21 mouse cellular contexts compared by ENCODE assay signal in genomic region chr9:98712023-98712563, GRCm38 (mm10).
DNase-seq lines count a peak whose midpoint lies in the region; ATAC-seq lines count a peak whose summit lies in the region.
"Had no signal": no experiment of that assay in that cellular context is flagged by ENCODE, and none has a peak within 500 bp of the region (broad histone marks: within the 10 kb centered on the region; RNA-seq: fewer than 3 reads in every experiment).

No protein-coding gene starts in this region.

- intact Hi-C loops in heart, postnatal 10 days (cut with DNase I) = no loop called here

- peak; percentile 79 for ATAC-seq in lung, embryonic 16.5 days (ENCODE audit: low read depth)
- ATAC-seq in embryonic facial prominence, embryonic 11.5 days (replicated peaks; ENCODE audit: insufficient number of reproducible peaks, low FRiP score, low TSS enrichment, low read depth) = no peak
- ATAC-seq: activated CD4-positive, CD25-positive, alpha-beta regulatory T cell, adult 4 months; forebrain, embryonic 15.5 days; hindbrain, postnatal 0 days; intestine, embryonic 15.5 days; Patski had no signal

- H3K27me3 ChIP-seq in lung, embryonic 16.5 days (ENCODE audit: control insufficient read depth, insufficient read depth, low read depth, low read length) = no peaks in the 10 kb centered on the region
- no peaks in the 10 kb centered on the region for H3K27me3 ChIP-seq in embryonic facial prominence, embryonic 11.5 days (ENCODE audit: control insufficient read depth, insufficient read depth, low read length)
- no peaks in the 10 kb centered on the region for H3K27me3 ChIP-seq in limb, embryonic 10.5 days (ENCODE audit: low read depth, poor library complexity, severe bottlenecking)
- no peaks in the 10 kb centered on the region for H3K27me3 ChIP-seq in hindbrain, embryonic 10.5 days (ENCODE audit: insufficient read depth, poor library complexity, severe bottlenecking)
- H3K27me3 ChIP-seq: forebrain, embryonic 15.5 days; heart, embryonic 13.5 days; hindbrain, embryonic 13.5 days; intestine, embryonic 15.5 days had no signal

- H3K36me3 ChIP-seq in lung, embryonic 16.5 days (ENCODE audit: control insufficient read depth, insufficient read depth, low read length) = no peaks in the 10 kb centered on the region
- no peaks in the 10 kb centered on the region for H3K36me3 ChIP-seq in embryonic facial prominence, embryonic 11.5 days (replicated peaks; ENCODE audit: control insufficient read depth, insufficient read depth, low read depth, low read length)
- H3K36me3 ChIP-seq in limb, embryonic 10.5 days = no peaks in the 10 kb centered on the region
- no peaks in the 10 kb centered on the region for H3K36me3 ChIP-seq in hindbrain, embryonic 10.5 days
- H3K36me3 ChIP-seq: forebrain, embryonic 15.5 days; heart, embryonic 13.5 days; hindbrain, embryonic 13.5 days; intestine, embryonic 15.5 days had no signal

- H3K9ac ChIP-seq in lung, embryonic 16.5 days (ENCODE audit: low read length) = no peak overlapping the region
- H3K9ac ChIP-seq in embryonic facial prominence, embryonic 11.5 days (replicated peaks; ENCODE audit: low read length) = no peak overlapping the region
- H3K9ac ChIP-seq: forebrain, embryonic 15.5 days; heart, embryonic 13.5 days; hindbrain, embryonic 13.5 days; intestine, embryonic 15.5 days had no signal

- peak overlapping the region; percentile 26 for H3K27ac ChIP-seq in lung, embryonic 16.5 days (ENCODE audit: low read length)
- no peak overlapping the region for H3K27ac ChIP-seq in embryonic facial prominence, embryonic 11.5 days (replicated peaks; ENCODE audit: low read depth, low read length)
- peak overlapping the region; percentile 70 for H3K27ac ChIP-seq in limb, embryonic 10.5 days
- H3K27ac ChIP-seq in hindbrain, embryonic 10.5 days = no peak overlapping the region
- H3K27ac ChIP-seq: forebrain, embryonic 15.5 days; heart, embryonic 13.5 days; hindbrain, embryonic 13.5 days; hindbrain, postnatal 0 days; intestine, embryonic 15.5 days had no signal

- H3K4me1 ChIP-seq in lung, embryonic 16.5 days (replicated peaks; ENCODE audit: control insufficient read depth, insufficient read depth, low read length) = peaks cover 8% of the 10 kb centered on the region; the same call in 1 of the 2 replicates
- H3K4me1 ChIP-seq in embryonic facial prominence, embryonic 11.5 days (ENCODE audit: control insufficient read depth, insufficient read depth, low read length) = no peaks in the 10 kb centered on the region; the same call in none of the 2 replicates
- peaks cover 56% of the 10 kb centered on the region for H3K4me1 ChIP-seq in limb, embryonic 10.5 days
- peaks cover 16% of the 10 kb centered on the region for H3K4me1 ChIP-seq in hindbrain, embryonic 10.5 days (replicated peaks)
- H3K4me1 ChIP-seq: forebrain, embryonic 15.5 days; hindbrain, embryonic 13.5 days; intestine, embryonic 15.5 days had no signal

- WGBS in lung, embryonic 16.5 days = 50% methylated on average over 8 of the region's 8 CpGs
- WGBS in embryonic facial prominence, embryonic 11.5 days = 50% methylated on average over 8 of the region's 8 CpGs
- WGBS in limb, embryonic 10.5 days = 59% methylated on average over 8 of the region's 8 CpGs
- WGBS in hindbrain, embryonic 10.5 days = 70% methylated on average over 8 of the region's 8 CpGs

- no peaks in the 10 kb centered on the region for H3K9me3 ChIP-seq in lung, embryonic 16.5 days (ENCODE audit: control insufficient read depth, low read length)
- no peaks in the 10 kb centered on the region for H3K9me3 ChIP-seq in embryonic facial prominence, embryonic 11.5 days (replicated peaks; ENCODE audit: control insufficient read depth, low read length)
- H3K9me3 ChIP-seq in limb, embryonic 10.5 days (replicated peaks) = no peaks in the 10 kb centered on the region
- H3K9me3 ChIP-seq in hindbrain, embryonic 10.5 days = no peaks in the 10 kb centered on the region
- H3K9me3 ChIP-seq: forebrain, embryonic 15.5 days; heart, embryonic 13.5 days; hindbrain, embryonic 13.5 days; intestine, embryonic 15.5 days had no signal

- H3K4me3 ChIP-seq in lung, embryonic 16.5 days (ENCODE audit: low read length) = no peak overlapping the region
- H3K4me3 ChIP-seq in embryonic facial prominence, embryonic 11.5 days (ENCODE audit: low read depth, low read length) = no peak overlapping the region
- H3K4me3 ChIP-seq in limb, embryonic 10.5 days = no peak overlapping the region
- H3K4me3 ChIP-seq in hindbrain, embryonic 10.5 days = no peak overlapping the region
- H3K4me3 ChIP-seq: forebrain, embryonic 15.5 days; heart, embryonic 13.5 days; hindbrain, embryonic 13.5 days; intestine, embryonic 15.5 days had no signal

- DNase-seq in heart, adult 11 months = peak; percentile 85
- DNase-seq in heart, postnatal 10 days = no peak
- DNase-seq in lung, postnatal 36 days = no peak
- DNase-seq in embryonic facial prominence, embryonic 11.5 days (ENCODE audit: low spot score) = peak; percentile 54
- DNase-seq in limb, embryonic 10.5 days (ENCODE audit: low spot score) = peak; percentile 39
- DNase-seq in hindbrain, embryonic 10.5 days (ENCODE audit: low spot score) = no peak
- no peak for DNase-seq in urinary bladder, postnatal 14 days (ENCODE audit: low spot score)
- DNase-seq: adrenal gland, postnatal 14 days; cerebellum, adult 11-12 months; cerebellum, adult 9-10 months; cerebellum, postnatal 36 days; gastrocnemius, postnatal 10 days; heart, postnatal 4 days had no signal

- H3K4me2 ChIP-seq in lung, embryonic 16.5 days (ENCODE audit: low read depth, low read length) = no peak overlapping the region
- H3K4me2 ChIP-seq in embryonic facial prominence, embryonic 11.5 days (ENCODE audit: low read depth, low read length) = no peak overlapping the region
- H3K4me2 ChIP-seq: forebrain, embryonic 15.5 days; heart, embryonic 13.5 days; hindbrain, embryonic 13.5 days; intestine, embryonic 15.5 days had no signal

Comparison
In these comparisons a context has a peak if more than half of its experiments do, and no peak if none do; other contexts are left out.
1. DNase-seq: peak in heart, adult 11 months (single experiment), embryonic facial prominence, embryonic 11.5 days (single experiment) and limb, embryonic 10.5 days (single experiment); none in heart, postnatal 10 days (0 of 2), lung, postnatal 36 days (single experiment), hindbrain, embryonic 10.5 days (single experiment) and urinary bladder, postnatal 14 days (single experiment).
2. H3K27ac ChIP-seq: peak in lung, embryonic 16.5 days (single experiment) and limb, embryonic 10.5 days (single experiment); none in embryonic facial prominence, embryonic 11.5 days (single experiment) and hindbrain, embryonic 10.5 days (single experiment).